Mouse (Mus musculus) leukemia stem cell, adult 10-12 weeks (primary cell): ENCODE measurements around the gene Cntf. TPM values are rescaled to one million over a fixed set of nuclear protein-coding genes. Genes with fewer than 3 reads are reported as not detected.

Source experiments
- polyA plus RNA-seq: library from polyadenylated mRNA; stranded (reverse); fragments of >175 nt; gene quantifications from 2 replicates; pipeline ENCODE4 v1.2.3, GENCODE M21; 2012; ENCODE audit warnings: low replicate concordance

Cntf gene
- not detected in 2 replicates for polyA plus RNA-seq

GRCm38 (mm10) chr19:12765308-12765707 is at the start of gene Cntf:
TSS of gene Cntf (minus strand) at chr19:12765632.

GRCm38 (mm10) chr19:12795511-12796327 is 30.3 kb upstream of the Cntf start, which contains the start of the genes Zfp91 and Lpxn:
TSS of gene Zfp91 (minus strand) at chr19:12796126.
TSS of gene Lpxn (plus strand) at chr19:12796193.

Other genes starting within 250 kb of the Cntf start
- 0.41 and 3.6 TPM in 2 replicates for gene Fam111a, start 219.9 kb downstream of the Cntf start, polyA plus RNA-seq
- not detected in 2 replicates for gene Gm4952, start 165.7 kb downstream of the Cntf start, polyA plus RNA-seq
- gene Glyat, start 132.3 kb downstream of the Cntf start, polyA plus RNA-seq, result not detected in 2 replicates
- gene Olfr1442, start 95.2 kb downstream of the Cntf start, polyA plus RNA-seq, result not detected in 2 replicates
- gene Olfr1443, start 87.5 kb downstream of the Cntf start, polyA plus RNA-seq, result not detected in 2 replicates
- gene Keg1, start 69.8 kb downstream of the Cntf start, polyA plus RNA-seq, result not detected in 2 replicates
- 27.9 and 41.2 TPM in 2 replicates for gene Zfp91, start 30.5 kb upstream of the Cntf start, polyA plus RNA-seq
- 0.54 and 1.7 TPM in 2 replicates for gene Lpxn, start 30.6 kb upstream of the Cntf start, polyA plus RNA-seq
- not detected in 2 replicates for gene Gm5244, start 81.0 kb upstream of the Cntf start, polyA plus RNA-seq
- not detected in 2 replicates for gene Olfr1444, start 91.7 kb upstream of the Cntf start, polyA plus RNA-seq
- gene Olfr1445, start 118.2 kb upstream of the Cntf start, polyA plus RNA-seq, result 0.18 TPM in 1 of 2 replicates, not detected in the other
- 0.09 TPM in 1 of 2 replicates, not detected in the other for gene Olfr1446, start 127.9 kb upstream of the Cntf start, polyA plus RNA-seq
- not detected in 2 replicates for gene Olfr1447, start 138.1 kb upstream of the Cntf start, polyA plus RNA-seq
- gene Olfr1448, start 158.8 kb upstream of the Cntf start, polyA plus RNA-seq, result not detected in 2 replicates
- gene Olfr1449, start 165.2 kb upstream of the Cntf start, polyA plus RNA-seq, result not detected in 2 replicates
- gene Olfr1450, start 184.6 kb upstream of the Cntf start, polyA plus RNA-seq, result not detected in 2 replicates
- not detected in 2 replicates for gene Olfr1451, start 229.4 kb upstream of the Cntf start, polyA plus RNA-seq